Mouse (Mus musculus) hindbrain, embryonic 13.5 days (tissue): Measurements from ENCODE around the gene Chst3. TPM values are rescaled to one million over a fixed set of nuclear protein-coding genes. Genes with fewer than 3 reads are reported as not detected.

Source experiments
- ATAC-seq: fragments of 200-750 bp; cut with Nextera tagmentation; 2 replicates; pipeline ENCODE4 v1.8.0; 2017; ENCODE audit warnings: moderate TSS enrichment; ENCODE audit not compliant: low FRiP score
- H3K27ac ChIP-seq: fragments of 300-500 bp; sonication (generic); 2 replicates; pipeline ENCODE4 v1.5.1; 2015; ENCODE audit warnings: inconsistent platforms, mild to moderate bottlenecking, moderate library complexity
- H3K27me3 ChIP-seq: fragments of 300-500 bp; sonication (generic); 2 replicates; pipeline ENCODE4 v1.6.1; 2015; ENCODE audit warnings: mild to moderate bottlenecking, inconsistent platforms
- H3K36me3 ChIP-seq: fragments of 300-500 bp; sonication (generic); 2 replicates; pipeline ENCODE4 v1.6.1; 2015; ENCODE audit warnings: mild to moderate bottlenecking, inconsistent platforms
- H3K4me1 ChIP-seq: fragments of 300-500 bp; sonication (generic); replicated peaks from 2 replicates; pipeline ENCODE4 v1.6.1; 2015; ENCODE audit warnings: inconsistent platforms
- H3K4me2 ChIP-seq: fragments of 300-500 bp; sonication (generic); 2 replicates; pipeline ENCODE4 v1.6.1; 2015; ENCODE audit warnings: inconsistent platforms, mild to moderate bottlenecking, moderate library complexity
- H3K4me3 ChIP-seq: fragments of 300-500 bp; sonication (generic); 2 replicates; pipeline ENCODE4 v1.5.1; 2015; ENCODE audit warnings: mild to moderate bottlenecking, inconsistent platforms
- H3K9ac ChIP-seq: fragments of 300-500 bp; sonication (generic); 2 replicates; pipeline ENCODE4 v1.6.1; 2015; ENCODE audit warnings: mild to moderate bottlenecking, inconsistent platforms
- H3K9me3 ChIP-seq: fragments of 300-500 bp; sonication (generic); 2 replicates; pipeline ENCODE4 v1.6.1; 2016; ENCODE audit warnings: inconsistent platforms
- WGBS: fragments of 180-500 bp; shearing (Covaris S2); methylation state at CpG from one replicate; pipeline ENCODE4 v1.1.7; 2015; 5-methylcytosine and 5-hydroxymethylcytosine counted together
- polyA plus RNA-seq: library from polyadenylated mRNA; unstranded; fragments of >200 nt; fragmentation: Nextera tagmentation; extraction: Ambion mirVana; gene quantifications from 2 replicates; pipeline ENCODE4 v1.2.1, GENCODE M21; 2015

Gene Chst3
- polyA plus RNA-seq, 1 experiment from 2014 or later, result 1.8 TPM

DNA sequence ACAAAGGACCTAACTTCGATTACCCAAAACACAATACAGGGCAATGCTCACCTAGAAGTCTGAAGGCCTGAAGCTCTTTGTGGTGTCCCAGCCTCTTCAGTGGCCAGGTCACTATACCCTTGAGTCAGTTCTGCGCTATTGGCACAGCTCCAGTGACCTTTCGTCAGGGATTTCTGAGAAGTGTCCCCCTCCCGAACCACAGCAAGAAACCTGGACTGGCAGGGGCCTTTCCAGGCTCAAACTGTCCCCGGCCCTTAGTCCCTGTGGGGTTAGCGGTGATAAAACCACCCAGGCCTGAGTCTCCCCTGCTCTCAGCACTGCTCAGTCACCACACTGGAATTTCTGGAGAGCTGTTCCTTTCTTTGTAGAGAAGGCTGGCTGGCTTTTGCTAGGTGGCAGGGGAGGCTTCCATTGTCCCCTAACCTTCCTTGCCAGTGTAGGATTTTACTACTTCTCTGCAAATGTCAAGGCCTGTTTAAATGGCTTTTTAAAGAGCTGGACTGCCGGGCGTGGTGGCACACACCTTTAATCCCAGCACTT lies 11.8 kb downstream of the Chst3 start:
- no peak overlapping the region for H3K4me3 ChIP-seq
- H3K9me3 ChIP-seq, result no peaks in the 10 kb centered on the region
- H3K36me3 ChIP-seq, result no peaks in the 10 kb centered on the region
- 0 out of 2 replicates have a peak overlapping the region, but pooled peaks have one; percentile 19 for H3K9ac ChIP-seq
- ATAC-seq, result no peak
- H3K27ac ChIP-seq, result no peak overlapping the region
- peaks cover 48% of the 10 kb centered on the region for H3K4me1 ChIP-seq
- H3K4me2 ChIP-seq, result no peak overlapping the region
- H3K27me3 ChIP-seq, result no peaks in the 10 kb centered on the region
- WGBS, result 85% methylated on average over 8 of the region's 8 CpGs

GRCm38 (mm10) chr10:60205601-60206241 lies 13.3 kb downstream of the Chst3 start:
- Histone ChIP-seq H3K4me2 (no peak overlapping the region), H3K36me3 (no peaks in the 10 kb centered on the region), H3K27me3 (no peaks in the 10 kb centered on the region), H3K9ac (no peak overlapping the region), H3K4me3 (no peak overlapping the region), H3K4me1 (peaks cover 38% of the 10 kb centered on the region), H3K9me3 (no peaks in the 10 kb centered on the region), H3K27ac (no peak overlapping the region)
- ATAC-seq, result no peak
- 74% methylated on average over 9 of the region's 9 CpGs for WGBS

- no peaks in the 10 kb centered on the region for H3K9me3 ChIP-seq
- peaks cover 20% of the 10 kb centered on the region for H3K4me1 ChIP-seq
- H3K27me3 ChIP-seq, result no peaks in the 10 kb centered on the region
- ATAC-seq, result peak; percentile 91
- no peak overlapping the region for H3K9ac ChIP-seq
- peak overlapping the region; percentile 81 for H3K27ac ChIP-seq
- H3K4me3 ChIP-seq, result no peak overlapping the region
- peak overlapping the region; percentile 26; the same call in 1 of the 2 replicates for H3K4me2 ChIP-seq
- 14% methylated on average over 5 of the region's 5 CpGs for WGBS
- no peaks in the 10 kb centered on the region for H3K36me3 ChIP-seq
These were observed 16.3 kb downstream of the Chst3 start for GRCm38 (mm10) chr10:60202785-60203184.

- H3K4me3 ChIP-seq, result no peak overlapping the region
- H3K4me2 ChIP-seq, result no peak overlapping the region
- H3K9me3 ChIP-seq, result no peaks in the 10 kb centered on the region
- no peaks in the 10 kb centered on the region for H3K27me3 ChIP-seq
- no peak overlapping the region for H3K9ac ChIP-seq
- peaks cover 27% of the 10 kb centered on the region for H3K4me1 ChIP-seq
- no peak for ATAC-seq
- no peak overlapping the region for H3K27ac ChIP-seq
- H3K36me3 ChIP-seq, result no peaks in the 10 kb centered on the region
- 75% methylated on average over 6 of the region's 6 CpGs for WGBS
These were observed 18.1 kb downstream of the Chst3 start for GRCm38 (mm10) chr10:60200996-60201395.

GRCm38 (mm10) chr10:60199378-60199777 lies 19.7 kb downstream of the Chst3 start:
- no peaks in the 10 kb centered on the region for H3K36me3 ChIP-seq
- no peak overlapping the region for H3K4me3 ChIP-seq
- no peak overlapping the region for H3K4me2 ChIP-seq
- H3K27ac ChIP-seq, result no peak overlapping the region
- H3K9ac ChIP-seq, result no peak overlapping the region
- H3K27me3 ChIP-seq, result no peaks in the 10 kb centered on the region
- ATAC-seq, result no peak
- H3K9me3 ChIP-seq, result no peaks in the 10 kb centered on the region
- WGBS, result 90% methylated on average over 6 of the region's 6 CpGs
- H3K4me1 ChIP-seq, result peaks cover 35% of the 10 kb centered on the region

- Histone ChIP-seq H3K27me3 (no peaks in the 10 kb centered on the region), H3K27ac (no peak overlapping the region), H3K4me2 (no peak overlapping the region), H3K9ac (no peak overlapping the region), H3K4me3 (no peak overlapping the region), H3K36me3 (no peaks in the 10 kb centered on the region), H3K9me3 (no peaks in the 10 kb centered on the region), H3K4me1 (peaks cover 36% of the 10 kb centered on the region)
- 81% methylated on average over 10 of the region's 10 CpGs for WGBS
- ATAC-seq, result no peak
These were observed 21.6 kb downstream of the Chst3 start for GRCm38 (mm10) chr10:60197406-60197821.

DNA sequence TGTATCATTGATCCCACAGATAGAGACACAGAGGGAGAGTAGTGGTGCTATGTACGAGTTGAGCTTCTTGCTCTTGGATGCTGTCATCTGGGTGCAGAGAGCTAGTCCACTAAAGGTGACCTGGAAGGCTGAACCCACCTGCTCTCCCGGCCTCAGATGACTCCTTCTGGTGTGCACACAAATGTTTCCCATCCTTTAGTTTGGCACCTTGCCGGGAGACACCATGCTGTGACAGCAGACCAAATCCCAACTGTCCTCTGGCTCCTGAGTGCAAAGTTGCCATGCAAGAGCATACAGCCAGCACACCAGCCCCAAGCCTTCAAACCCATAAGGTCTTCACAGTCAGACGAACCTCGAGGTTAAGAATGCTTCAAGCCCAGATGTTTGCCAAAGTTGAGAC lies 22.1 kb downstream of the Chst3 start:
- no peak overlapping the region for H3K4me2 ChIP-seq

DNA sequence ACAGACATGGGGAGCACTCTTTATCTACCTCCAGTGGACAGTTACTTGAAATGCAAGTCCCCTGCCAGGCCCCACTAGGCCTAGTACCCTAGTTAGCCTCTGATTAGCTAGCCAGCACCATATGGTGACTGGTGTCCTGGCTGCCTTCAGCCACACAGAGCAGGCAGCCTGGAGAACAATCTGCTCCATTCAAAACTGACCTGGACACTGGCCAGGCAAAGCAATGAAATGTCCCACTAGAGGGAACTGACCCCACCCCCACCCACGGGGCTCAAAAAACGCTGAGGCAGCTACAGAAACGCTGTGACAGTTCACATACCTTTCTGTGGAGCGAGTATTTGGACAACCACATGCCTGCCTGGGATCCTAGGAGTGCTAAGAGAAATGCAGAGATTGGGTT lies 24.0 kb downstream of the Chst3 start:
- no peak overlapping the region for H3K9ac ChIP-seq
- 0 out of 2 replicates have a peak, but pooled peaks cover 6% of the 10 kb centered on the region for H3K27me3 ChIP-seq
- no peaks in the 10 kb centered on the region for H3K36me3 ChIP-seq
- 13% methylated on average over 4 of the region's 4 CpGs for WGBS
- H3K4me2 ChIP-seq, result no peak overlapping the region
- peak; percentile 21; the same call in 1 of the 2 replicates for ATAC-seq
- peak overlapping the region; percentile 82 for H3K27ac ChIP-seq
- no peak overlapping the region for H3K4me3 ChIP-seq
- H3K9me3 ChIP-seq, result no peaks in the 10 kb centered on the region
- peaks cover 49% of the 10 kb centered on the region for H3K4me1 ChIP-seq

More for the DNA sequence above, 22.1 kb downstream of the Chst3 start:
- no peaks in the 10 kb centered on the region for H3K36me3 ChIP-seq
- WGBS, result 74% methylated on average over 5 of the region's 5 CpGs
- H3K4me3 ChIP-seq, result no peak overlapping the region
- no peaks in the 10 kb centered on the region for H3K9me3 ChIP-seq
- H3K9ac ChIP-seq, result no peak overlapping the region
- H3K4me1 ChIP-seq, result peaks cover 39% of the 10 kb centered on the region
- ATAC-seq, result no peak
- no peak overlapping the region for H3K27ac ChIP-seq
- no peaks in the 10 kb centered on the region for H3K27me3 ChIP-seq

- peaks cover 49% of the 10 kb centered on the region for H3K4me1 ChIP-seq
- 4% methylated on average over 18 of the region's 19 CpGs for WGBS
These were observed 25.3 kb downstream of the Chst3 start for GRCm38 (mm10) chr10:60193532-60194423.

DNA sequence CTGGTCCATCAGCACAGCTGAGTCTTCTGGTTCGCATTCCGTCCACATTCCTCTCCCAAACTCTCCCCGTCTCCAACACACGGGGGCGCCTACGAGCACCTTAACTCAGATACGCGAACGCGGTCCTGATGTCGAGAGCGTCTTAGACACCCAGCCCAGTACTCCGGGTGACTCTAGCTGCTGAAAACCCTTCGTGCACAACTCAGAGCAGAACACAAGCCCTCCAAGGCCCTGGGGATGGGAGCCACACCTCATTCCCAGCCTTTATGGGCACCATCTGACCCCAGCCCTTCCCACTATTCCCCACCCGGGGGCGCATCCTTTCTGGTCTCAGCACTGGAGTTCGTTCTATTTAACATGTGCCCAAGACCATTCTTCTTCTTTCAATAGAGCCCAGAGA lies 27.3 kb downstream of the Chst3 start:
- Histone ChIP-seq H3K27ac (peak overlapping the region; percentile 55), H3K4me1 (peaks cover 41% of the 10 kb centered on the region)
- WGBS, result under 1% methylated on average over 17 of the region's 17 CpGs

More at GRCm38 (mm10) chr10:60193532-60194423, 25.3 kb downstream of the Chst3 start:
- H3K4me2 ChIP-seq, result peak overlapping the region; percentile 36
- H3K9ac ChIP-seq, result peak overlapping the region; percentile 19; the same call in 1 of the 2 replicates
- peak; percentile 87 for ATAC-seq
- 0 out of 2 replicates have a peak, but pooled peaks cover 6% of the 10 kb centered on the region for H3K27me3 ChIP-seq
- no peak overlapping the region for H3K4me3 ChIP-seq
- H3K9me3 ChIP-seq, result no peaks in the 10 kb centered on the region
- peak overlapping the region; percentile 82 for H3K27ac ChIP-seq
- no peaks in the 10 kb centered on the region for H3K36me3 ChIP-seq

GRCm38 (mm10) chr10:60189534-60190186 lies 29.4 kb downstream of the Chst3 start:
- 82% methylated on average over 6 of the region's 6 CpGs for WGBS
- H3K9me3 ChIP-seq, result no peaks in the 10 kb centered on the region
- no peak overlapping the region for H3K4me3 ChIP-seq
- no peak overlapping the region for H3K9ac ChIP-seq
- ATAC-seq, result no peak
- H3K36me3 ChIP-seq, result peaks cover 9% of the 10 kb centered on the region
- H3K4me2 ChIP-seq, result no peak overlapping the region
- peaks cover 41% of the 10 kb centered on the region for H3K4me1 ChIP-seq
- H3K27me3 ChIP-seq, result 0 out of 2 replicates have a peak, but pooled peaks cover 6% of the 10 kb centered on the region
- no peak overlapping the region for H3K27ac ChIP-seq

More for the DNA sequence above, 27.3 kb downstream of the Chst3 start:
- H3K4me3 ChIP-seq, result peak overlapping the region; percentile 33
- peak; percentile 53 for ATAC-seq
- H3K27me3 ChIP-seq, result 0 out of 2 replicates have a peak, but pooled peaks cover 6% of the 10 kb centered on the region
- H3K4me2 ChIP-seq, result peak overlapping the region; percentile 60
- H3K36me3 ChIP-seq, result no peaks in the 10 kb centered on the region
- H3K9me3 ChIP-seq, result no peaks in the 10 kb centered on the region
- 0 out of 2 replicates have a peak overlapping the region, but pooled peaks have one; percentile 39 for H3K9ac ChIP-seq
